Mouse (Mus musculus) intestine, embryonic 14.5 days (tissue): ENCODE measurements at regions not wholly inside any gene's neighbourhood (a gene's known extent, or its start where the extent isn't known, plus 50 kb on each side); places are given as distances from the start of the nearest gene placed in this dataset.

ENCODE experiments used
- ATAC-seq: fragments of 200-750 bp; cut with Nextera tagmentation; replicated peaks from 2 replicates; pipeline ENCODE4 v1.8.0; 2017; ENCODE audit warnings: low read depth, moderate number of reproducible peaks, moderate TSS enrichment, moderate library complexity; ENCODE audit not compliant: low FRiP score, low TSS enrichment
- DNase-seq: peaks from one replicate; pipeline ENCODE4 v3.0.0-alpha.2; 2018; ENCODE audit warnings: low spot score
- H3K27ac ChIP-seq: fragments of 300-500 bp; sonication (generic); 2 replicates; pipeline ENCODE4 v1.5.1; 2014; ENCODE audit warnings: low read depth, mild to moderate bottlenecking, control low read depth
- H3K27me3 ChIP-seq: fragments of 300-500 bp; sonication (generic); replicated peaks from 2 replicates; pipeline ENCODE4 v1.6.1; 2014; ENCODE audit warnings: low read length, control low read depth; ENCODE audit not compliant: control insufficient read depth, insufficient read depth
- H3K36me3 ChIP-seq: fragments of 300-500 bp; sonication (generic); 2 replicates; pipeline ENCODE4 v1.6.1; 2014; ENCODE audit warnings: low read length, control low read depth; ENCODE audit not compliant: control insufficient read depth, insufficient read depth
- H3K4me1 ChIP-seq: fragments of 300-500 bp; sonication (generic); replicated peaks from 2 replicates; pipeline ENCODE4 v1.6.1; 2014; ENCODE audit warnings: low read length, control low read depth, mixed read lengths; ENCODE audit not compliant: control insufficient read depth, insufficient read depth
- H3K4me2 ChIP-seq: fragments of 300-500 bp; sonication (generic); 2 replicates; pipeline ENCODE4 v1.6.1; 2014; ENCODE audit warnings: low read length
- H3K4me3 ChIP-seq: fragments of 300-500 bp; sonication (generic); 2 replicates; pipeline ENCODE4 v1.5.1; 2014; ENCODE audit warnings: low read depth, low read length, control low read depth, mixed read lengths
- H3K9ac ChIP-seq: fragments of 300-500 bp; sonication (generic); 2 replicates; pipeline ENCODE4 v1.6.1; 2014; ENCODE audit warnings: mild to moderate bottlenecking, low read length
- H3K9me3 ChIP-seq: fragments of 300-500 bp; sonication (generic); 2 replicates; pipeline ENCODE4 v1.6.1; 2016; ENCODE audit warnings: low read length, control low read depth; ENCODE audit not compliant: control insufficient read depth
- WGBS: fragments of 180-500 bp; shearing (Covaris S2); extraction: QIAGEN DNeasy Blood & Tissue Kit; methylation state at CpG from one replicate; pipeline ENCODE4 v1.1.7; 2014; 5-methylcytosine and 5-hydroxymethylcytosine counted together

DNA sequence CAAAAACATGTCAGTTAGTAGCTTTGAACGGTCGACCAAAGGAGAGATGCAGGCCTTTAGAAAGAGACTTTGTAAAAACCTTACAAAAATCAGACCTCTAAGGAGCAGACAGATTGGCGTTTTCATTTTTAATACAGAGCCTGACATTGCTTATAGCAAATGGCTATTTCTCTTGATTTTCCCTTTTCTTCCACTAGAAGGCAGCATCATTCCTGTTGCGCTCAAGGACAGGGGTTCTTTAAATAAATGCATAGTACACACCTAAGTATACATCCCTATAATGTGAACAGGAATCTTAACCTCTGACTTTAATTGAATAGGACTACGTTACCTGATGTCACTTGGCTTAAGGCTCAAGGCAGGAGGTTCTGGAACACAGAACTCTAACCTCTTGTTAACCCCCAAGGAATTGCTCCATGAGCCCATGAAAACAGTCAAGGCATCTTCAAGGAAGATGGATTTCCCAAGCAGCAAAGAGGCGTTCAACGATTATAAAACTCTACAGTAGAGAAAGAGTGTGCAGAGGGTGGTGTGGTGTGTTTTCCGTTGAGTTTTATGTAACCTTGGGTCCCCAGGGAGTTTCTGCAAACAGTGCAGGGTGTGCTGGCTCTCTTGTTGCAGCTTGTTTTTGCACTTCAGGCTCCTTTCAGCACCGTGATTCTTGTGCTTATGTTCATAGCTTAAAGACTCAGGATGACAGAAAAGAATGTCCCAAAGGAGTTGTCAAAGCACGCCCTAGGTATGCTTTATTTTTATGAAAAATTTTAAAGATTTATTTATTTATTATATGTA is 124.1 kb upstream of the Zfp648 start:
- H3K9ac ChIP-seq: no peak overlapping the region
- no peaks in the 10 kb centered on the region for H3K4me1 ChIP-seq
- H3K4me2 ChIP-seq: no peak overlapping the region
- no peaks in the 10 kb centered on the region for H3K9me3 ChIP-seq
- ATAC-seq (no peak), DNase-seq (no peak)
- H3K27ac ChIP-seq: no peak overlapping the region
- H3K27me3 ChIP-seq: no peaks in the 10 kb centered on the region
- no peaks in the 10 kb centered on the region for H3K36me3 ChIP-seq
- WGBS: 67% methylated on average over 10 of the region's 10 CpGs
- H3K4me3 ChIP-seq: no peak overlapping the region

DNA sequence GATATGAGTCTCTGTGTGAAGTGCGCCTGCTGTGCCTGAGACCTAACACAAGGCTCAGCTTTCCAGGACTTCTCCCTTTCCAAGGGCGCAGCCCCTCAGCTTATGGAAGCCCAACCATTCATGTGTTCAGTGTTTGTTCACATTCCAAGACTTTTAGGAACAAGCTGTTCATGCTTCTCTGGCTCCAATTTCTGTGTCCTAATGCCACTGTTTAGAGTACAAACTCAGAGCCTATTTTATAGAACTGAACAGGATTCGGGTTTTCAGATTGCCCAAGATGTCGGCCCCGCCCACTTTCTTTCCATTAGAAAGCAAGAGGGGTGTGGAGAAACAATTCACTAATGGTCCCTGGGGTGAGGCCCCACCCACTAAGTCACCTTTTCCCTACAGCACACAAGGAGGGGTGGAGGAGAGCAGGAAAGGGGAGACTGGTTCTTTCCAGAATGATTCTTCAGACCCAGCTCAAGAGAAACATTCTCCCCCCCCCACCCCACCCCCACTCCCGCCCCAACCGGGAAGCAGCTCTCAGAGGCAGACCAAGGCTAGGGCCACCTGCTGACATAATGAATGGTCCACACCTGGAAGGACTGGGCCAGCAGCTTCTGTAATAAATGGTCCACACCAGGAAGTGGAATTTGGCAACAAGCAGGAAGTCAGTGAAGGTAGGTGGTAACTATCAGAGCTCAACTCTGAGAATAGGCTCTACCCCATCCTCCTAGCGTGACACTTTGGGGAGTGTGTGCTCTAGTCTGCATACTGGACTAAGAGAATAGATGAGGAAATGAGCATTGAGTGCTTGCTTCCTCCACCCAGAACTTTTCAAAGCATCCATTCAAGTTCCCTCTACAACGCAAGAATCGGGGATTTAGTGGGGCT is 120.2 kb upstream of the Zfp648 start:
- ATAC-seq: peak; percentile 40; the same call in 1 of the 2 replicates
- 52% methylated on average over 10 of the region's 10 CpGs for WGBS
- no peaks in the 10 kb centered on the region for H3K27me3 ChIP-seq
- no peak overlapping the region for H3K4me2 ChIP-seq
- H3K36me3 ChIP-seq: no peaks in the 10 kb centered on the region
- H3K4me1 ChIP-seq: no peaks in the 10 kb centered on the region
- no peaks in the 10 kb centered on the region for H3K9me3 ChIP-seq
- no peak overlapping the region for H3K27ac ChIP-seq
- H3K4me3 ChIP-seq: no peak overlapping the region
- H3K9ac ChIP-seq: no peak overlapping the region
- DNase-seq: no peak

DNA sequence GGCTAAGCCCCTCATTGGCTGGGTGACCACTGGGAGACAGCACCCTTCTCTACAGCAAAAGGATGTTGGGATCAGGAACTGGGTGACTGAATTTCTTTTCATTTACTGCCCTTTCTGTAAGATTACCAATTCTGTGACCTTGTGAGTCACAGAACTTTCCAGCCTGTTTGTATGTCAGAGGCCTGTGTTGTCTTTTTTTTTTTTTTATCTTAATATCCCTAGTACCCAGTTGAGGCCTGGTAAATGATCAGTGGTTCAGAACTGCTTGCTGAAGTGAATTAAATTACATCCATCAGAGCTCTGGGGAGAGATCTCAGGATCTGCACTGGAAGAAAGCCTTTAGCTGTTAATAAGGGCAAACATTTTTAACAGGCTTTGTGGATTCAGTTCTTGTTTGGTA is 114.8 kb upstream of the Zfp648 start:
- H3K27me3 ChIP-seq: no peaks in the 10 kb centered on the region
- DNase-seq (no peak), ATAC-seq (no peak)
- no peak overlapping the region for H3K4me3 ChIP-seq
- H3K27ac ChIP-seq: no peak overlapping the region
- H3K9ac ChIP-seq: no peak overlapping the region
- H3K9me3 ChIP-seq: no peaks in the 10 kb centered on the region
- H3K4me2 ChIP-seq: no peak overlapping the region
- H3K36me3 ChIP-seq: no peaks in the 10 kb centered on the region
- no peaks in the 10 kb centered on the region for H3K4me1 ChIP-seq

DNA sequence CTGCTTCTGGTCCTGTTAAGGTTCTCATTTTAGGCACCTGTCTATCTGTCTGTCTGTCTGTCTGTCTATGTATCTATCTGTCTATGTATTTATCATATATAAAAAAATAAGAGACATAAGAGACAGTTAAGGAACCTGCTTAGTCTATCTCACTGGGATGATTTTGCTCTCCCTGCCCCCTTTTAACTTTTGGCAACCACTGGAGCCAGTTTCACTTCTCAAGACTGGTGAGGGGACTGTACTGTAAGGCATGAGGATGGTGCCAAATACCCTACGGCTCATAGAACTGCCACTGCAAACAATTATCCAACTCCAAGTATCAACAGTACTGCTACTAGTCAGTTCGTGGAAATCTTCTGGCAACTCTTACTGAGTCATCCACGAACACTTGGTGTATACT is 111.2 kb upstream of the Zfp648 start:
- WGBS: 86% methylated on average over 3 of the region's 3 CpGs
- Histone ChIP-seq H3K9me3 (no peaks in the 10 kb centered on the region), H3K36me3 (no peaks in the 10 kb centered on the region), H3K4me1 (no peaks in the 10 kb centered on the region), H3K4me3 (no peak overlapping the region), H3K9ac (no peak overlapping the region), H3K27ac (no peak overlapping the region), H3K4me2 (no peak overlapping the region), H3K27me3 (no peaks in the 10 kb centered on the region)
- ATAC-seq (no peak), DNase-seq (no peak)

DNA sequence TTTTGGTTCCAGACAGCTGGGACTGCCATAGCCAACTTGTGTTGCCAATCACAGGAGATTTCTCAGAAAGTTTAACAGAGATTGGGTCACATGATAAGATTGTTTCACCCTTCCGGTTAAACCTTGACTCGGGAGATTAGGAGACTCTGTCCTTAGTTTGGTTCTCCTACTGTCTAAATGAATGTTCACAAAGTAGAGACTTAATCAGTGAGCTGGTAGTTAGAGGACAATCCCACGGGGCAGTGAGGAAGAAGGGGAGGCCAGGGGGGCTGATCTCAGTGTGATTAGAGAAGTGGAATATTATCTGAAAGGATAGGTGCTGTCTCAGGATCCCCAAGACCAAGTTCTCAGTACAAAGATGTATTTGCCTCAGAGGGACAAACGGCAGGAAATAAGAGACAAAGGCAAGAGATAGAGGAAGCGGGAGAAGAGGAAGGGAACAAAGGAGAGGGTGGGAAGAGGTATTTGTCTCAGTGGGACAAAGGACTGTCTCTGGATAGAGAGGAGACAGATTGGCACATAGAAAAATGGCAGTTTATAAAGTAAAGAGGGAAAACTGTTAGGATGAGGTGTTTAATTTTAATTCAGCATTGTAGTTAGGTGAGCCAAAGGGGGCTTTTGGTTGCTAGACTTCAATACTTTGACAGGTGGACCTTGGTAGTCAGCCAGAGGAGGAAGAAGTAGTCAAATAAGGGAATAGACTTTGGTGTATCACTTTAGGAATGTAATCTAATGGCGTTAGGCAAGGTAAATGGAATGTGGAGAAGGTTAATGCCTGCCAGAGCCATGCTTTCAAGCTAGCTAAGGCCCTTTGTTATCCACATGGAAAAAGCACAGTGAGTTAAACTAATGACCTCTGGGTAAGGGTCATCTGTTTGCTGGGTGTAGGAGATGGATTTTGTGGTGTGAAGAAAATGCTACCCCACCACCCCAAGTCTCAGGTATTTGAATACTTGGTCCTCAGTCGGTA is 110.2 kb upstream of the Zfp648 start:
- Histone ChIP-seq H3K27me3 (no peaks in the 10 kb centered on the region), H3K9me3 (no peaks in the 10 kb centered on the region), H3K4me1 (no peaks in the 10 kb centered on the region), H3K4me3 (no peak overlapping the region), H3K9ac (no peak overlapping the region), H3K27ac (no peak overlapping the region), H3K4me2 (no peak overlapping the region), H3K36me3 (no peaks in the 10 kb centered on the region)
- DNase-seq (no peak), ATAC-seq (no peak)
- WGBS: 65% methylated on average over 7 of the region's 7 CpGs

DNA sequence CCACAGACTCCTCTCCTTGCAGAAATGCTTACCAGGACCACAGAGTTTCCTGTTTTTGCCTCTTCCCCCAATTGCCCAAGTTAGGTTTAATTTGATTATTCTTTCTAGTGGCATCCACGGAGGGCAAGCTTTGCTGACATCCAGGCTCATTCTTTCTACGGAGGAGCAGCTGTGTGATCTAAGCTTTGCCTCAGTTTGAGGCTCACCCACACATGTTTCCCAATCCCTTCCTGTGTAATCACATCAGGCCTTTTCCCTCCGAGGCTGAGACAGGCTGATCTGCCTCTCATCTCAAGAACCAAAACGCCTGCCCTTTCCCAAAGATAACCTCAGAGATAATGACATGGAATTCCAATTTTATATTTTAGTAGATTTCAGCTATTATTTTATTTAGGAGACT is 107.4 kb upstream of the Zfp648 start:
- DNase-seq (no peak), ATAC-seq (no peak)
- 70% methylated on average over 4 of the region's 4 CpGs for WGBS
- no peak overlapping the region for H3K27ac ChIP-seq
- no peaks in the 10 kb centered on the region for H3K4me1 ChIP-seq
- no peaks in the 10 kb centered on the region for H3K9me3 ChIP-seq
- H3K4me2 ChIP-seq: no peak overlapping the region
- H3K36me3 ChIP-seq: no peaks in the 10 kb centered on the region
- H3K4me3 ChIP-seq: no peak overlapping the region
- no peaks in the 10 kb centered on the region for H3K27me3 ChIP-seq
- H3K9ac ChIP-seq: no peak overlapping the region

DNA sequence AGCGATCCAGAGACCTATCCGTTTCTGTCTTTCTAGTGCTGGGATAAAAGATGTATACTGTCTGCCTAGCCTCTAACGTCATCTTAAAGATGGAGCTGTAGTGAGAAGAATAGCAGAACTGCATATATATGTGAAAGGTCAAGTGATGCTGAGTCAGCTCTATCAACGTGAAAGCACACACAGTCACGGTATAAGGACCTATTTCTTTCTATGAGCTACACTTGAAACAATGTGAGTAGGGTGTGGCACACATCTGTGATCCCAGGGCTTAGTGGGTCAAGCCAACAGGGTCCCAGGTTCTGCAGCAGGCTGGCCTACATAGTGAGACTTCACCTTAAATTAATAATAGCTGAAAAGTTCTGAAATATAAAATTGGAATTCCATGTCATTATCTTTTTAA is 106.6 kb upstream of the Zfp648 start:
- no peak overlapping the region for H3K9ac ChIP-seq
- ATAC-seq (no peak), DNase-seq (no peak)
- WGBS: 62% methylated on average over 5 of the region's 5 CpGs
- no peaks in the 10 kb centered on the region for H3K4me1 ChIP-seq
- no peak overlapping the region for H3K4me3 ChIP-seq
- H3K4me2 ChIP-seq: no peak overlapping the region
- H3K27ac ChIP-seq: no peak overlapping the region
- H3K9me3 ChIP-seq: no peaks in the 10 kb centered on the region
- no peaks in the 10 kb centered on the region for H3K27me3 ChIP-seq
- H3K36me3 ChIP-seq: no peaks in the 10 kb centered on the region

DNA sequence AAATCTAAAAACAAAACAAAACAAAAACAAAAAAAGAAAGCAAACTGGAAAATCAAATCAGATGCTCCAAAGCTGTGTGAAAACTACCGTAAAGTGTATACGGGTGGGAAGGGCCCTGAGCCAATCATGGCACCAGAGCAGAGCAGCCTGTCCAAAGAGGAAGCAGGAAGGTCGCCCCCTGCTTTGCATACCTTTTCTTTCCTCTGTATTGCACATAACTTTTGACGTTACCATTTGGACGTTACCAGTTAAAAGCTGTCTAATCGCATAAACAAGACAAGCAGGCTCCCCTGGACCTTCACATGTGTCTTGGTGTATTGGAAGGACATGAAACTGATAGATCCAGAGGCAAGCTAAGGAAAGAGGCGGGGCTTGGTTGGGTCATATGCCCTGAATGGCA is 104.9 kb upstream of the Zfp648 start:
- Histone ChIP-seq H3K4me3 (no peak overlapping the region), H3K9ac (no peak overlapping the region), H3K27ac (no peak overlapping the region), H3K4me2 (no peak overlapping the region), H3K36me3 (no peaks in the 10 kb centered on the region), H3K4me1 (no peaks in the 10 kb centered on the region), H3K9me3 (no peaks in the 10 kb centered on the region), H3K27me3 (no peaks in the 10 kb centered on the region)
- ATAC-seq (no peak), DNase-seq (peak; percentile 33)
- 85% methylated on average over 7 of the region's 7 CpGs for WGBS
